Mouse (Mus musculus) heart, embryonic 13.5 days (tissue): ENCODE results near the gene Gm20547. TPM values are rescaled to one million over a fixed set of nuclear protein-coding genes. Genes with fewer than 3 reads are reported as not detected.
"Not testable (repeated sequence)": the region's sequence is repeated elsewhere in the genome, so short reads cannot be mapped to it uniquely, and the experiment has no call there.

ENCODE experiments used
- ATAC-seq: fragments of 200-750 bp; cut with Nextera tagmentation; 2 replicates; pipeline ENCODE4 v1.8.0; 2017; ENCODE audit warnings: moderate TSS enrichment; ENCODE audit not compliant: insufficient number of reproducible peaks, low FRiP score, low TSS enrichment; ENCODE audit errors: extremely low read depth
- H3K27ac ChIP-seq: fragments of 300-500 bp; sonication (generic); replicated peaks from 2 replicates; pipeline ENCODE4 v1.5.1; 2015; ENCODE audit warnings: moderate library complexity, mild to moderate bottlenecking, inconsistent platforms
- H3K27me3 ChIP-seq: fragments of 300-500 bp; sonication (generic); replicated peaks from 2 replicates; pipeline ENCODE4 v1.6.1; 2015; ENCODE audit warnings: mild to moderate bottlenecking, inconsistent platforms
- H3K36me3 ChIP-seq: fragments of 300-500 bp; sonication (generic); 2 replicates; pipeline ENCODE4 v1.6.1; 2015; ENCODE audit warnings: mild to moderate bottlenecking, inconsistent platforms
- H3K4me1 ChIP-seq: fragments of 300-500 bp; sonication (generic); 2 replicates; pipeline ENCODE4 v1.6.1; 2015; ENCODE audit warnings: inconsistent platforms
- H3K4me2 ChIP-seq: fragments of 300-500 bp; sonication (generic); 2 replicates; pipeline ENCODE4 v1.6.1; 2015; ENCODE audit warnings: inconsistent platforms, mild to moderate bottlenecking, moderate library complexity
- H3K4me3 ChIP-seq: fragments of 300-500 bp; sonication (generic); 2 replicates; pipeline ENCODE4 v1.5.1; 2015; ENCODE audit warnings: moderate library complexity, mild to moderate bottlenecking, inconsistent platforms
- H3K9ac ChIP-seq: fragments of 300-500 bp; sonication (generic); 2 replicates; pipeline ENCODE4 v1.6.1; 2015; ENCODE audit warnings: inconsistent platforms, mild to moderate bottlenecking, moderate library complexity
- H3K9me3 ChIP-seq: fragments of 300-500 bp; sonication (generic); 2 replicates; pipeline ENCODE4 v1.6.1; 2016; ENCODE audit warnings: inconsistent platforms
- WGBS: fragments of 180-500 bp; shearing (Covaris S2); methylation state at CpG from one replicate; pipeline ENCODE4 v1.1.7; 2015; ENCODE audit warnings: mixed read lengths; 5-methylcytosine and 5-hydroxymethylcytosine counted together
- polyA plus RNA-seq: library from polyadenylated mRNA; unstranded; fragments of >200 nt; fragmentation: Nextera tagmentation; extraction: Ambion mirVana; gene quantifications from 2 replicates; pipeline ENCODE4 v1.2.1, GENCODE M21; 2015

The Gm20547 gene
- polyA plus RNA-seq, 1 experiment from 2014 or later, result not detected

GRCm38 (mm10) chr17:34911945-34912351 is 30.1 kb upstream of the Gm20547 start:
- H3K9me3 ChIP-seq, result no peaks in the 10 kb centered on the region
- H3K9ac ChIP-seq, result no peak overlapping the region
- 50% methylated on average over 5 of the region's 5 CpGs for WGBS
- peaks cover 3% of the 10 kb centered on the region for H3K4me1 ChIP-seq
- H3K4me3 ChIP-seq, result no peak overlapping the region
- ATAC-seq, result no peak
- no peak overlapping the region for H3K4me2 ChIP-seq
- H3K27me3 ChIP-seq, result no peaks in the 10 kb centered on the region
- peaks cover 72% of the 10 kb centered on the region for H3K36me3 ChIP-seq
- no peak overlapping the region for H3K27ac ChIP-seq

DNA sequence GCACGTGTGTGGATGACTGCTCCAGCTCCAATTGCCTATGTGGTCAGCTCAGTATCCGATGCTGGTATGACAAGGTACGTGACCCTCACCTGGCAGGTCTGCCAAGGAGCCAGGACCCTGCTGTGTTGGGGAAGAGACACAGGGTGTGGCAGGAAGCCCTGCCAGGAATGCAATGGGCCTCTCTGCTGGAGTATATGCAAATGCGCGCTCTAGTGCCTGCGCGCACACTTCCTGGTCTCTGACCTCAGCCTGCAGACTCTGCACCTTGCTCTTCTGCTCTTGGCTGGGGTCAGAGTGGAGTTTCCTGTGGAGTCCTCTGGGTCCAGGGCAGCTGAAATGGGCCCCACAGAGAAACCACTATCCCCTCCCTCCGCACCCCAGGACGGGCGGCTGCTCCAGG is 29.1 kb upstream of the Gm20547 start:
- 91% methylated on average over 10 of the region's 10 CpGs for WGBS

DNA sequence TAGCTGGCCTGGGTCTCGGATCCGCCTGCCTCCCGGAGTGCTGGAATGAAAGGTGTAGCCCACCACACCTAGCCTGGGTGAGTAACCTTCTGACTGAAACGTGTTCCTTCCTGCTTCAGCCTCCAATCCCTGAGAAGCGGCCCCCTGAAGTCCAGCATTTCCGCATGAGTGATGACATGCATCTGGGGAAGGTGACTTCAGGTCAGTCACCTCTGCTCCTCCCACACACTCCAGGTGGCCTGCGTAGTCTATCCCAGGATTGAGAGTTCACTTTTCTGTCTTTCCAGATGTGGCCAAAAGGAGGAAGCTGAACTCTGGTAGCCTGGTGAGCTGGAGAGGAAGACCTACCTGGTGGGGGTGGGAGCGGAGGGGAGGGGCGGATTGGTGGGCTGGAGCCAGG is 21.1 kb upstream of the Gm20547 start:
- peak overlapping the region; percentile 33; the same call in 1 of the 2 replicates for H3K9ac ChIP-seq
- H3K27me3 ChIP-seq, result no peaks in the 10 kb centered on the region
- 88% methylated on average over 9 of the region's 9 CpGs for WGBS
- H3K4me3 ChIP-seq, result no peak overlapping the region
- no peaks in the 10 kb centered on the region for H3K9me3 ChIP-seq
- ATAC-seq, result no peak
- no peak overlapping the region for H3K27ac ChIP-seq
- no peak overlapping the region for H3K4me2 ChIP-seq
- H3K36me3 ChIP-seq, result peaks cover 71% of the 10 kb centered on the region
- peaks cover 9% of the 10 kb centered on the region for H3K4me1 ChIP-seq

More for the DNA sequence above, 29.1 kb upstream of the Gm20547 start:
- no peaks in the 10 kb centered on the region for H3K27me3 ChIP-seq
- H3K9me3 ChIP-seq, result no peaks in the 10 kb centered on the region
- no peak overlapping the region for H3K4me3 ChIP-seq
- H3K36me3 ChIP-seq, result peaks cover 81% of the 10 kb centered on the region
- no peak overlapping the region for H3K4me2 ChIP-seq
- H3K27ac ChIP-seq, result no peak overlapping the region
- no peak overlapping the region for H3K9ac ChIP-seq
- H3K4me1 ChIP-seq, result peaks cover 3% of the 10 kb centered on the region
- ATAC-seq, result no peak

GRCm38 (mm10) chr17:34901948-34902347 is 20.1 kb upstream of the Gm20547 start:
- Histone ChIP-seq H3K4me1 (peaks cover 18% of the 10 kb centered on the region), H3K36me3 (peaks cover 62% of the 10 kb centered on the region)
- ATAC-seq, H3K9me3 ChIP-seq, H3K9ac ChIP-seq, H3K4me3 ChIP-seq, H3K4me2 ChIP-seq, H3K27ac ChIP-seq, H3K27me3 ChIP-seq: not testable (repeated sequence)
- WGBS, result 85% methylated on average over 9 of the region's 10 CpGs

GRCm38 (mm10) chr17:34900826-34901225 is 19.0 kb upstream of the Gm20547 start:
- H3K4me1 ChIP-seq, result peaks cover 29% of the 10 kb centered on the region
- not testable (repeated sequence) for H3K4me3 ChIP-seq, H3K9me3 ChIP-seq, H3K27ac ChIP-seq, ATAC-seq, H3K4me2 ChIP-seq, H3K9ac ChIP-seq, H3K27me3 ChIP-seq
- peaks cover 58% of the 10 kb centered on the region for H3K36me3 ChIP-seq

GRCm38 (mm10) chr17:34899890-34900243 is 18.0 kb upstream of the Gm20547 start:
- H3K9ac ChIP-seq, result peak overlapping the region; percentile 99
- peaks cover 39% of the 10 kb centered on the region for H3K4me1 ChIP-seq
- H3K9me3 ChIP-seq, result no peaks in the 10 kb centered on the region
- H3K36me3 ChIP-seq, result peaks cover 50% of the 10 kb centered on the region
- H3K27ac ChIP-seq, result peak overlapping the region; percentile 96
- H3K4me2 ChIP-seq, result peak overlapping the region; percentile 85
- 8% methylated on average over 5 of the region's 5 CpGs for WGBS
- no peak for ATAC-seq
- H3K4me3 ChIP-seq, result peak overlapping the region; percentile 95
- no peaks in the 10 kb centered on the region for H3K27me3 ChIP-seq

GRCm38 (mm10) chr17:34899053-34899889 is 17.4 kb upstream of the Gm20547 start:
- peaks cover 44% of the 10 kb centered on the region for H3K36me3 ChIP-seq
- H3K4me1 ChIP-seq, result peaks cover 39% of the 10 kb centered on the region
- no peaks in the 10 kb centered on the region for H3K27me3 ChIP-seq
- H3K4me2 ChIP-seq, result peak overlapping the region; percentile 85
- no peaks in the 10 kb centered on the region for H3K9me3 ChIP-seq
- peak overlapping the region; percentile 99 for H3K9ac ChIP-seq
- WGBS, result under 1% methylated on average over 38 of the region's 45 CpGs
- no peak for ATAC-seq
- H3K27ac ChIP-seq, result peak overlapping the region; percentile 96
- H3K4me3 ChIP-seq, result peak overlapping the region; percentile 95

DNA sequence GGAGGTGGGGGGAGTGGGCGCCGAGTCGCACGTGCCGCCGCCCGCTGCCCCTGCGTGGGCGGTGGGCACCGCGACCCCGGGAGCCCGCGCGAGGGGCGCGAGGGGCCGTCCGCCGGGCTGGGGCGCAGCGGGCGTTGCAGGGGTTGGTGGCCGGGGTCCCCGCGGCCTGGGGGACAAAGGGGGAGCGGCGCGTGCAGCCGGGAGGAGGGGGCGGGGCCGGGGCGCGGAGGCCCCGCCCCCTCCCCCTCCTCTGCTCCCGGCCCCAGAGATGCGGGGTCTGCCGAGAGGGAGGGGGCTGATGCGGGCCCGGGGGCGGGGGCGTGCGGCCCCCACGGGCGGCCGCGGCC is 16.8 kb upstream of the Gm20547 start:
- peak overlapping the region; percentile 96 for H3K27ac ChIP-seq
- H3K4me3 ChIP-seq, result peak overlapping the region; percentile 95
- peak overlapping the region; percentile 85 for H3K4me2 ChIP-seq
- peak overlapping the region; percentile 99 for H3K9ac ChIP-seq
- no peaks in the 10 kb centered on the region for H3K27me3 ChIP-seq
- peaks cover 42% of the 10 kb centered on the region for H3K4me1 ChIP-seq
- WGBS, result under 1% methylated on average over 20 of the region's 47 CpGs
- H3K9me3 ChIP-seq, result no peaks in the 10 kb centered on the region
- H3K36me3 ChIP-seq, result peaks cover 38% of the 10 kb centered on the region
- no peak for ATAC-seq

- H3K9me3 ChIP-seq, result no peaks in the 10 kb centered on the region
- peak within 1 kb of the TSS; percentile 95 for H3K4me3 ChIP-seq
- H3K4me1 ChIP-seq, result peaks cover 46% of the 10 kb centered on the region
- peak within 1 kb of the TSS; percentile 96 for H3K27ac ChIP-seq
- no peaks in the 10 kb centered on the region for H3K27me3 ChIP-seq
- ATAC-seq, result peak; percentile 16
- 0% methylated on average over 21 of the region's 44 CpGs for WGBS
- peak within 1 kb of the TSS; percentile 99 for H3K9ac ChIP-seq
- H3K36me3 ChIP-seq, result peaks cover 33% of the 10 kb centered on the region
- peak within 1 kb of the TSS; percentile 85 for H3K4me2 ChIP-seq
Observed at GRCm38 (mm10) chr17:34898160-34898586, 16.3 kb upstream of the Gm20547 start, which contains the start of the genes C2 and Ehmt2. Gene C2, minus strand, starts transcription at chr17:34898265. Gene Ehmt2, plus strand, starts transcription at chr17:34898469.

- Histone ChIP-seq H3K36me3 (peaks cover 27% of the 10 kb centered on the region), H3K9ac (peak overlapping the region; percentile 99), H3K27ac (peak overlapping the region; percentile 96), H3K4me1 (peaks cover 46% of the 10 kb centered on the region), H3K4me3 (peak overlapping the region; percentile 95), H3K4me2 (peak overlapping the region; percentile 85), H3K27me3 (no peaks in the 10 kb centered on the region), H3K9me3 (no peaks in the 10 kb centered on the region)
- no peak for ATAC-seq
- 11% methylated on average over 10 of the region's 10 CpGs for WGBS
Observed at GRCm38 (mm10) chr17:34897373-34898159, 15.7 kb upstream of the Gm20547 start.

GRCm38 (mm10) chr17:34896366-34896765 is 14.5 kb upstream of the Gm20547 start:
- 0 out of 2 replicates have a peak overlapping the region, but pooled peaks have one; percentile 2 for H3K4me2 ChIP-seq
- H3K4me3 ChIP-seq, result 0 out of 2 replicates have a peak overlapping the region, but pooled peaks have one; percentile 2

More at GRCm38 (mm10) chr17:34896366-34896765, 14.5 kb upstream of the Gm20547 start:
- 85% methylated on average over 17 of the region's 17 CpGs for WGBS
- Histone ChIP-seq H3K4me1 (peaks cover 46% of the 10 kb centered on the region), H3K9me3 (no peaks in the 10 kb centered on the region), H3K27me3 (no peaks in the 10 kb centered on the region), H3K9ac (no peak overlapping the region), H3K27ac (no peak overlapping the region), H3K36me3 (peaks cover 15% of the 10 kb centered on the region)
- ATAC-seq, result no peak
